Mouse (Mus musculus): ENCODE data around the gene Cxcl1. TPM values are rescaled to one million over a fixed set of nuclear protein-coding genes. Genes with fewer than 3 reads are reported as not detected.
A peak's percentile ranks its signal among the peaks of the same experiment; 100 is the strongest.

The Cxcl1 gene
- total and polyA plus RNA-seq, 3 experiments, result not detected

- Histone ChIP-seq H3K4me3 (ENCODE audit: control insufficient read depth in 1 of 2, insufficient read depth in 1 of 2, low read depth in 2 of 2, low read length in 2 of 2) (no peak overlapping the region), H3K27ac (ENCODE audit: control insufficient read depth, low read depth, low read length) (no peak overlapping the region), H3K9ac (ENCODE audit: control insufficient read depth, low read depth, low read length, poor library complexity, severe bottlenecking) (no peak overlapping the region), H3K4me1 (ENCODE audit: control insufficient read depth in 1 of 2, insufficient read depth in 2 of 2, low read length in 2 of 2) (no peaks in the 10 kb centered on the region), H3K79me2 (ENCODE audit: control insufficient read depth, insufficient read depth, low read length, poor library complexity) (no peaks in the 10 kb centered on the region), H3K9me3 (replicated peaks; ENCODE audit: insufficient read depth, low read length) (no peaks in the 10 kb centered on the region), H3K27me3 (ENCODE audit: control insufficient read depth in 1 of 2, insufficient read depth in 2 of 2, low read length in 2 of 2) (no peaks in the 10 kb centered on the region), H3K36me3 (ENCODE audit: control insufficient read depth in 1 of 2, insufficient read depth in 2 of 2, low read length in 2 of 2) (no peaks in the 10 kb centered on the region)
- no peak for DNase-seq (ENCODE audit: low read depth, low spot score)
- no peak for TF ChIP-seq SIN3A (IDR thresholded peaks at IDR 0.05; ENCODE audit: low read length)
- no peak for TF ChIP-seq POLR2AphosphoS2 (IDR thresholded peaks at IDR 0.05; ENCODE audit: low read length)
- no peak for TF ChIP-seq SMC3 (IDR thresholded peaks at IDR 0.05; ENCODE audit: low read depth, low read length)
- no peak for TF ChIP-seq MYB (IDR thresholded peaks at IDR 0.05; ENCODE audit: low read depth, low read length)
- TF ChIP-seq CHD2 (IDR thresholded peaks at IDR 0.05; ENCODE audit: low read length), result no peak
- TF ChIP-seq GABPA (IDR thresholded peaks at IDR 0.05; ENCODE audit: low read depth, low read length), result no peak
- TF ChIP-seq POLR2AphosphoS5 (IDR thresholded peaks at IDR 0.05; ENCODE audit: borderline replicate concordance, low read depth, low read length), result no peak
- no peak for TF ChIP-seq JUND (IDR thresholded peaks at IDR 0.05; ENCODE audit: low read depth, low read length)
- no peak for TF ChIP-seq KAT2A (conservative IDR thresholded peaks at IDR 0.05; ENCODE audit: low read depth, low read length)
Observed at GRCm38 (mm10) chr5:90861876-90862375, 29.1 kb upstream of the Cxcl1 start.

GRCm38 (mm10) chr5:90866770-90867169, 24.3 kb upstream of the Cxcl1 start:
- no peak for DNase-seq (ENCODE audit: low read depth, low spot score)
- H3K4me1 ChIP-seq (ENCODE audit: control insufficient read depth in 1 of 2, insufficient read depth in 2 of 2, low read length in 2 of 2), result no peaks in the 10 kb centered on the region
- TF ChIP-seq SMC3 (IDR thresholded peaks at IDR 0.05; ENCODE audit: low read depth, low read length) (no peak; the same call in 1 of the 2 replicates), RAD21 (IDR thresholded peaks at IDR 0.05; ENCODE audit: low read depth, low read length) (peak; percentile 28), CTCF (IDR thresholded peaks at IDR 0.05 in 2 of 3, conservative IDR thresholded peaks at IDR 0.05 in 1 of 3; ENCODE audit: control insufficient read depth in 1 of 3, insufficient read depth in 1 of 3, low read depth in 2 of 3, low read length in 3 of 3, poor library complexity in 1 of 3, severe bottlenecking in 1 of 3) (peak in 1 of 3 experiments; percentile 6; a peak in 1 of 6 replicates), ZC3H11A (IDR thresholded peaks at IDR 0.05; ENCODE audit: low read depth, low read length) (no peak)
- no peak overlapping the region for H3K27ac ChIP-seq (ENCODE audit: control insufficient read depth, low read depth, low read length)
- no peaks in the 10 kb centered on the region for H3K9me3 ChIP-seq (replicated peaks; ENCODE audit: insufficient read depth, low read length)
- H3K9ac ChIP-seq (ENCODE audit: control insufficient read depth, low read depth, low read length, poor library complexity, severe bottlenecking), result no peak overlapping the region
- no peaks in the 10 kb centered on the region for H3K36me3 ChIP-seq (ENCODE audit: control insufficient read depth in 1 of 2, insufficient read depth in 2 of 2, low read length in 2 of 2)
- H3K27me3 ChIP-seq (ENCODE audit: control insufficient read depth in 1 of 2, insufficient read depth in 2 of 2, low read length in 2 of 2), result no peaks in the 10 kb centered on the region; a peak in 2 of 4 replicates
- H3K79me2 ChIP-seq (ENCODE audit: control insufficient read depth, insufficient read depth, low read length, poor library complexity), result no peaks in the 10 kb centered on the region
- H3K4me3 ChIP-seq (ENCODE audit: control insufficient read depth in 1 of 2, insufficient read depth in 1 of 2, low read depth in 2 of 2, low read length in 2 of 2), result no peak overlapping the region

GRCm38 (mm10) chr5:90872377-90872776, 18.7 kb upstream of the Cxcl1 start:
- Histone ChIP-seq H3K9ac (ENCODE audit: control insufficient read depth, low read depth, low read length, poor library complexity, severe bottlenecking) (no peak overlapping the region), H3K4me3 (ENCODE audit: control insufficient read depth in 1 of 2, insufficient read depth in 1 of 2, low read depth in 2 of 2, low read length in 2 of 2) (no peak overlapping the region), H3K79me2 (ENCODE audit: control insufficient read depth, insufficient read depth, low read length, poor library complexity) (no peaks in the 10 kb centered on the region), H3K36me3 (ENCODE audit: control insufficient read depth in 1 of 2, insufficient read depth in 2 of 2, low read length in 2 of 2) (no peaks in the 10 kb centered on the region), H3K27ac (ENCODE audit: control insufficient read depth, low read depth, low read length) (no peak overlapping the region), H3K27me3 (ENCODE audit: control insufficient read depth in 1 of 2, insufficient read depth in 2 of 2, low read length in 2 of 2) (no peaks in the 10 kb centered on the region; a peak in 2 of 4 replicates), H3K4me1 (ENCODE audit: control insufficient read depth in 1 of 2, insufficient read depth in 2 of 2, low read length in 2 of 2) (no peaks in the 10 kb centered on the region), H3K9me3 (replicated peaks; ENCODE audit: insufficient read depth, low read length) (no peaks in the 10 kb centered on the region)
- no peak for TF ChIP-seq NELFE (IDR thresholded peaks at IDR 0.05; ENCODE audit: low read depth, low read length)
- no peak for TF ChIP-seq MAZ (IDR thresholded peaks at IDR 0.05; ENCODE audit: low read depth, low read length)
- no peak for TF ChIP-seq NRF1 (IDR thresholded peaks at IDR 0.05; ENCODE audit: insufficient read depth, low read depth, low read length, poor library complexity, severe bottlenecking)
- TF ChIP-seq MYC (IDR thresholded peaks at IDR 0.05; ENCODE audit: low read depth, low read length), result no peak
- no peak for TF ChIP-seq USF2 (IDR thresholded peaks at IDR 0.05; ENCODE audit: borderline replicate concordance in 1 of 2, insufficient read depth in 1 of 2, low read depth in 1 of 2, low read length in 2 of 2)
- TF ChIP-seq POLR2AphosphoS5 (IDR thresholded peaks at IDR 0.05; ENCODE audit: borderline replicate concordance, low read depth, low read length), result no peak
- TF ChIP-seq KAT2A (conservative IDR thresholded peaks at IDR 0.05; ENCODE audit: low read depth, low read length), result no peak
- TF ChIP-seq HCFC1 (IDR thresholded peaks at IDR 0.05; ENCODE audit: low read depth, low read length), result no peak
- TF ChIP-seq ZKSCAN1 (IDR thresholded peaks at IDR 0.05; ENCODE audit: low read depth, low read length), result no peak
- TF ChIP-seq TAL1 (IDR thresholded peaks at IDR 0.05; ENCODE audit: low read length), result no peak
- TF ChIP-seq ZMIZ1 (IDR thresholded peaks at IDR 0.05; ENCODE audit: low read depth, low read length), result no peak
- no peak for TF ChIP-seq RAD21 (IDR thresholded peaks at IDR 0.05; ENCODE audit: low read depth, low read length)
- TF ChIP-seq CTCF (IDR thresholded peaks at IDR 0.05 in 2 of 3, conservative IDR thresholded peaks at IDR 0.05 in 1 of 3; ENCODE audit: control insufficient read depth in 1 of 3, insufficient read depth in 1 of 3, low read depth in 2 of 3, low read length in 3 of 3, poor library complexity in 1 of 3, severe bottlenecking in 1 of 3), result no peak
- no peak for TF ChIP-seq ELF1 (IDR thresholded peaks at IDR 0.05; ENCODE audit: low read depth, low read length)
- TF ChIP-seq POLR2AphosphoS2 (IDR thresholded peaks at IDR 0.05; ENCODE audit: low read length), result no peak
- no peak for DNase-seq (ENCODE audit: low read depth, low spot score)

All from MEL (cell line).